Mouse (Mus musculus): ENCODE data around the gene 0610010K14Rik.

Gene 0610010K14Rik

DNA sequence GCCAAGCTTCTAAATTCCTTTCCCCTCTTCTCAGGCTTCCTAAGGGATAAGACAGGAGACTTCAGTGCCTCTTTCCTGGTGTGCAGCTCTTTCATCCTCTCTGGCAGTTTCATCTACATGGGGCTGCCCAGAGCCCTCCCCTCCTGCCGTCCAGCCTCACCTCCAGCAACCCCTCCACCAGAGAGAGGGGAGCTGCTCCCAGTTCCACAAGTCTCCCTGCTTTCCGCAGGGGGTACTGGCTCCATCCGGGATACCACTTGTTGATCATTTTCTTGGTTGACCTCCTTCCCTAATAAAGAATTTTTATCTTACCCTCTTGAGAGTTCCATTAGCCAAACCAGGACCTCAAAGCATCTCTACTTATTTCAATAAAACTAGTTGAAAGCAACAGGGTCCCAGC lies 21.6 kb downstream of the 0610010K14Rik start:
- no peak for DNase-seq (ENCODE audit: low spot score)

DNA sequence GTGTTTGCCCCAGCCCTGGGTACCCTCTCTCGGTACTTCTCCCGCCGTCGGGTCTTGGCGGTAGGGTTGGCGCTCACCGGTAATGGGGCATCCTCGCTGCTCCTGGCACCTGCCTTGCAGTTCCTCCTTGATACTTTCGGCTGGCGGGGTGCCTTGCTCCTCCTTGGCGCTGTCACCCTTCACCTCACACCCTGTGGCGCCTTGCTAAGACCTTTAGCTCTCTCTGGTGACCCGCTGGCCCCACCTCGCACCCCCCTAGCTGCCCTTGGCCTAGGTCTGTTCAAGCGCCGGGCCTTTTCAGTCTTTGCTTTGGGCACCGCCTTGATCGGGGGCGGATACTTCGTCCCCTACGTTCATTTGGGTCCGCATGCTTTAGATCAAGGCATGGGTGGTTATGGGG lies 22.4 kb downstream of the 0610010K14Rik start:
- DNase-seq (ENCODE audit: low spot score): peak; percentile 19

GRCm38 (mm10) chr11:70214856-70215209 lies 22.9 kb downstream of the 0610010K14Rik start:
- DNase-seq (ENCODE audit: low spot score): no peak

DNA sequence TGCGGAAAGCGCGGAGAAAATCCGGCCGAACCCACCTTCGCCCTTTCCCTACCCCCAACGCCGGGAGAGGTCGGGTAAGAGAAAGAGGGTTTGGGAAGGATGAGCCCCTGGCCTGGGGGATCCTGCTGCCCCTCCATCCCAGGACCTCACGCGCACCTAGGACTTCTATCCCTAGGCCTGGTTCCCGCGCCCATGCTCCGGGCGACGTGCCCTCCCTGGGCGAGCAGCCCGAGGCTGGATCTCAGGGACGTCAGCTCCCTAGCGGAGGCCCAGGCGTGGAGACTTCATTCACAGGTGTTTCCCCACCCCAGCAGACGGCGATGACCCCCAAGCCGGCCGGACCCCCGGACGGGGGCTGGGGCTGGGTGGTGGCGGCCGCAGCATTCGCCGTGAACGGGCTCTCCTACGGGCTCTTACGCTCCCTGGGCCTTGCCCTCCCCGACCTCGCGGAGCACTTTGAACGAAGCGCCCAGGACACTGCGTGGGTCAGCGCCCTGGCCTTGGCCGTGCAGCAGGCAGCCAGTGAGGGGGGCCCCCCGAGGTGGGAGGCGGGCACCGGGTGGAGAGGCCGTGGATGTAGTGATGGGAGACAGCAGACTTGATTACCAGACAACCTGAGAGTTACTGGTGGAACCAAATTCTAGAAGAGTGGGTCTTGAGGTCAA lies 23.4 kb downstream of the 0610010K14Rik start:
- peak; percentile 27 for DNase-seq (ENCODE audit: low spot score)

DNA sequence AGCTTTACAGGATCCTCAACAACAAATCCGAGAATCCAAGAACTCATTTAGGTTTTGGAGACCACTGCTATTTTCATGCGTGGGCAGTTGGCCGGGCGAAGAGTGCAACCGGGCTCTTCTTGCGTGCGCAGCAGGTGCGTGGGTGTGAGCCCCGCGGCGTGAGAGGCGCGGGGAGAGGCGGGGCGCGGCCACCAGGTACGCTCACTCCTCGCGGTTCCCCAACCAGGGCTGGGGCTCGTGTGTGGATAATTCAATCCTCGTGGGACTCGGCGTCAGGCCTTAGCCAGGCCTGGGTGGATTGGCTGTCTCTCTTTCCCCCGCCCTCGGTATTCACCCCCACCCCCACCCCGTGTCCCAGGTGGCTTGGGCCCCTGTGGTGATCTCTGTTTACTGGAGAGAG lies 24.0 kb downstream of the 0610010K14Rik start:
- peak; percentile 38 for DNase-seq (ENCODE audit: low spot score)

DNA sequence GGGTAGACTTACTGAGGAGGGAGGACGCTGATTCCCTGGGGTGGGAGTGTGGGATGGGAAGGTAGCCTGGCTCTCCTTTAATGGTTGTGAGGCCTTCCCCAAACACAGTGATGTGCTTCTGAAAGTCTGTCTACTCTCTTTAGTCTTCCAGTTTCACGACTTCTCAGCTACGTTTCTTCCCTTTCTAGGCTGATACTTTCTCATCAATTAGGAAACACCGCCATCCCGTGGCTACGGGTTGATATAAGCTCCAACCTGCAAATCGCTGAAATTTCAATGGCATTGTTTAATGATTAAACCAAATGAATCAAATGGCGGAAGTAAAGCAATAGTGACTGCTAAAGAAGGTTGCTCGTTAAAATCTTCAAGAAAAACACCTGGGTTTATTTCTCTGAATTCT lies 24.8 kb downstream of the 0610010K14Rik start:
- DNase-seq (ENCODE audit: low spot score): peak; percentile 76

GRCm38 (mm10) chr11:70212423-70212822 lies 25.3 kb downstream of the 0610010K14Rik start, which contains the start of gene Slc16a11:
Gene Slc16a11 (plus strand): TSS chr11:70212752.
- peak; percentile 5 for DNase-seq (ENCODE audit: low spot score)

DNA sequence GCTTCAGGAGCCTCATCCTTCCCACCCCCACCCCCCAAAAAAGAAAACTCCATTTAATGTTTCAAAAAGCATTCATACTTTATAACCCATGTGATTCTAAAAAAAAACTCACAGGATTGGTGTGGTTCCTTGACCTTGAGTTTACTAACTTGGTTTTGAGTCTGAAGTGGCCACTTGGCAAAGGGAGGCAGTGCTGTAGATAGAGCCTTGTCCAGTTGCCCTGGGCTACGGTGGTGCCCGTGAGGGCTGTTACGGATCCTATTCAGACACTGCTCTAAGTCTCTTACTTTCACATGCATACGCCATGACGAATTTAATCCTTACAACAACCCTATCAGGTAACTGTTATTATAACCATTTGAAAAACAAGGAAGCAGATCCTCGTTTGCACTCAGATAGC lies 25.7 kb downstream of the 0610010K14Rik start:
- no peak for DNase-seq (ENCODE audit: low spot score)

DNA sequence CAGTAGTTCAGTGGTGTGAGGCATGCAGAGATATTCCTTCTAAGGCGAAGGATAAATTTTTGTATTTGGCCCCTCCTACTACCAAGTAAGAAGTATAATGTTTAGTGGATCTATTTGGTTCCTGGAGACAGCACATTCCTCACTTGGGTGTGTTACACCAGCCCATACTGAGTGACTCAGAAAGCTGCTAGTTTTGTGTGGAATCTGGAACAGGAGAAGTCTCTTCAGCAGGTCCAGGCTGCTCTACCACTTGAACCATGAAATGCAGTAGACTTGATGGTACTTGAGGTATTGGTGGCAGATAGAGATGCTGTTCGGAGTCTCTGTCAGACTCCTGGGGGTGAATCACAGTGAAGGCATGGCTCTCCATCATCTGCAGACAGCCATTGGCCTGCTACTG lies 27.0 kb downstream of the 0610010K14Rik start:
- DNase-seq (ENCODE audit: low spot score): no peak

DNA sequence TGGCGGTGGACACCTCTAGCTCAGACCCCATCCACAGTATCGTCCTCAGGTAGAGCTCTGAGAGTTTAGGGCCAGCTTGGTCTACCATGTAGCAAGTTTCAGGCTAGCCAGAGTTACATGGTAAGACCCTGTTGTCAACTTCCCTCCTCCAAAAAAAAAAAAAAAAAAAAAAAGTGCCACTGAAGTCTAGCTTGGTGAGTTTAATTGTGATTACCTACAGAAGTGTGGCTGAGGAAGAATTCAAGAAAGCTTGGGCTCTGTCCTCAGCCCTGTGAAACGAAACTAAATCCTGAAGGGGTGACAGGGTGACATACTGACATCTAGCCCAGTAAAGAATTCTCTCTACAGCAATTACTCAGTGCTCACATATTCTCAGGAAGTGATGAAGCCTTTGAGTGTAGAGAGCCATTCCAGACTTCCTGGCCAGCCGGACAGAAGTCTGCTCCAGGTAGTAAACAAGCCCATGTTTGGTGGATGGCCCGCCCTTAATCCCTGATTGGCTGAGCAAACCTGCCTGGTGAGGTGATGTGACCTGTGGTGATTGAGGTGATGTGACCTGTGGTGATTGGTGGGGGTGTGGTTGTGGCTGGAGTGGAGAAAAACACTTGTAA lies 28.8 kb downstream of the 0610010K14Rik start:
- no peak for DNase-seq (ENCODE audit: low spot score)

DNA sequence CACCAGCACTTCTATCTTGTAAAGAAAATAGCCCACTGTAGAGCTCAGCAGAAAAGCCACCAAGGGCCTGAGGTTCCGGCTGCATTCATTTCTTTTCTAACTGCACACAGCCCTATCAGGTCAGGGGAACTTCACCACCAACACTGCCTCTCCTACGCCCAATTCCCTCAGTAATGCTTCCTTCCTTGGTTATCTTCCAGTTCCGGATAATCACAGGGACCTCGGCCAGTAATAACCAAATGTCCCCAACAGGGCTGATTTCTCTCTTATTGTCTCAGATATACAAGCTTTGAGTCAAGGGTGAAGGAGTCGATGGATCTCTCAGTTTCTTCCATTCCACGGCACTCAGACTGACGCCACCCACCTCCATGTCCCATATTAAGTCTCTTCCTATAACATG lies 30.4 kb downstream of the 0610010K14Rik start:
- no peak for DNase-seq (ENCODE audit: low spot score)

DNA sequence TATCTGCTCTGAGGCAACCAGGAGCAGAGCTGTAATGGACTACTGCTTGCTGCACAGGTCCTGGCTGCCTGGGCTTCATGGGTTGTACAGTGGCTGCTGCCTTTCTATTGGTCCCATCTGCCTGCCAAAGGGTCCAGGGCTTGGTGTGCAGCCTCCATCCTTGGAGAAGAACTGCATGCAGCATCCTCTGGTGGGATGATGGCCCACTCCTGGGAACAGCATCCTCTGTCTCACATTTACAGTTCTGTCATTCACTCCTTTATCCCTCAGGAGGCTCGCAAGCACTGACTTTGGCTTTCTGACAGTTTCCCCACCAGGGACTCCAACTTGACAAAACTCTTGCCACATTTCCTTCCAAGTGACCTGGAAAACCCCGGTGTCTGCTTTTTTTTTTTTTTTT lies 30.9 kb downstream of the 0610010K14Rik start:
- no peak for DNase-seq (ENCODE audit: low spot score)

DNA sequence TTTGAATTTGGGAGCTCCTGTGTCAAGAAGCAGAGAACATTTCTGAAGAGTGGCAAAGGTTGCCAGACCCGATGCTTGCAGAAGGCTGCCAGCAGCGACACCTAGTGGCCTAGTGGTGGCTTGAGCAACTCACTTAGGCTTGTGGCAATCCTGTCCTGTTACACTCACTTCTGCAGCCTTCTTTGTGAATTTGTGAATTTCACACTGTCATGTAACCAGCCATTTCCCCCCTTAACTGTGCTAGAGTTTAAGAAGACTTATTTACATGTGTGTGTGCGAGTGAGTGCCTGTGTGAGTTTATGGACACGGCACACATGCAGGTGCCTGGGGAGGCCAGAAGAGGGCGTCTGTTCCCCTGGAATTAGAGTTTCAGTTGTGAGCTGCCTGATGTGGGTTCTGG lies 36.0 kb downstream of the 0610010K14Rik start:
- peak; percentile 78 for DNase-seq (ENCODE audit: low spot score)

DNA sequence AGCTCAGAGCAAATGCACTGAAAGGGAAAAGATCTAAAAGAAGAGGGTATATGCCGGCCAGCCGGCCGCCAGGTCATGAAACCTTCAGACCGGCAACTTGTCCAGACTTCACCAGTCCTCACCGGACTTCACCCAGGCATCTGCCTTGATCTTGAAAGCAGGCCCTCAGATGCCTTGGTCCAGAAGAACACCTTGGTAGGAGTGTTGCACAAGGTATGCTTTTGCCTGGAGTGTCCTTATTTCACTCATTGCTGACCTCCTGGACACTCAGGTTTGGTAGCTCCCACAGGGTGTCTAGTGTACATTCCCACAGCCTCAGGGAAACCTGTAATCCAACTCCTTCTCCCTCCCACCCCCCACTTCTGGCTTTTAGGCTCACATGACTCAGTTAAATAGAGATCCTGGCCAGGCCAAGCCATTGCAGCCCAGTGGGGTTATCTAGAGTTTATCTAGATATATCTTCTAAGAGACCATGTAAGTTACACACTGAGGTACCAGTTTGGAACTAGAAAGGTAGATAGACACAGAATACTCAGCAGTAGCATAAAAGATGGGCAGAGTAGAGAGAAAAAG lies 37.6 kb downstream of the 0610010K14Rik start:
- no peak for DNase-seq (ENCODE audit: low spot score)

DNA sequence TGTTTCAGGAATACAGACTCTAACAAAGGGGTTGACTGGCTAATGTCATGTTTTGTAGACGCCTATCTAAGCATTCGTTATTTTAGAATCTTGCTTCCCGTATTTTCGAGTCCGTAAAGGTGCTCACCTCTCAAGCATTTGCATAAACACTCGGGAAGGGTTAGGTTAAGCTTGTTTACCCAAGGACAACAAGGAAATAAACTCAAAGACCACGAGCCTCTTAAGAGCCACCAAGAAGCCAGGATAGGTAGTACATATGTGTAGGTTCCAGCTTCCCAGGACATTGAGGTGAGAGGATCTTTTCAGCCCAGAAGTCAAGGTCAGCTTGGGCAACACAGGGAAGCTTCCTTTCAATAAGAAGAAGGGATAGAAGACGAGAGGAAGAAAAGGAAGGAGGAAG lies 38.6 kb downstream of the 0610010K14Rik start:
- DNase-seq (ENCODE audit: low spot score): no peak

DNA sequence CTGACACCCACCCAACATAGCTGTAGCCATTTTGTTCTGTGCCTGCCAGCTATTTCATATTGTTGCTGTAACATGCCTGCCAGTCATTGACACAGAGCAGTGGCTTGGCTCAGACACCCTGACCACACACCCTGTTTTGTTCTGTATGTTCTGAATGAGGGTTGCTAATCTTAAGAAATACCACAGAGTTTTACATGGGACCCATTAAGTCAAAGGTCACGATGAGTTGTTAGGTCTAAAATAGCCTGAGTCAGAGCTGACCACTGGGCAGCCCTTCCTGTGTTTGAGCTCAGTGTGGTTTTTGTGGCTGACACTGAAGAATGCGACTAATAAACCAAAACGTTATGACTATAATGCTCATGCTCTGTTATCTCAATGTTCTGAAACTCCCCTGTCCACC lies 39.4 kb downstream of the 0610010K14Rik start:
- no peak for DNase-seq (ENCODE audit: low spot score)

DNA sequence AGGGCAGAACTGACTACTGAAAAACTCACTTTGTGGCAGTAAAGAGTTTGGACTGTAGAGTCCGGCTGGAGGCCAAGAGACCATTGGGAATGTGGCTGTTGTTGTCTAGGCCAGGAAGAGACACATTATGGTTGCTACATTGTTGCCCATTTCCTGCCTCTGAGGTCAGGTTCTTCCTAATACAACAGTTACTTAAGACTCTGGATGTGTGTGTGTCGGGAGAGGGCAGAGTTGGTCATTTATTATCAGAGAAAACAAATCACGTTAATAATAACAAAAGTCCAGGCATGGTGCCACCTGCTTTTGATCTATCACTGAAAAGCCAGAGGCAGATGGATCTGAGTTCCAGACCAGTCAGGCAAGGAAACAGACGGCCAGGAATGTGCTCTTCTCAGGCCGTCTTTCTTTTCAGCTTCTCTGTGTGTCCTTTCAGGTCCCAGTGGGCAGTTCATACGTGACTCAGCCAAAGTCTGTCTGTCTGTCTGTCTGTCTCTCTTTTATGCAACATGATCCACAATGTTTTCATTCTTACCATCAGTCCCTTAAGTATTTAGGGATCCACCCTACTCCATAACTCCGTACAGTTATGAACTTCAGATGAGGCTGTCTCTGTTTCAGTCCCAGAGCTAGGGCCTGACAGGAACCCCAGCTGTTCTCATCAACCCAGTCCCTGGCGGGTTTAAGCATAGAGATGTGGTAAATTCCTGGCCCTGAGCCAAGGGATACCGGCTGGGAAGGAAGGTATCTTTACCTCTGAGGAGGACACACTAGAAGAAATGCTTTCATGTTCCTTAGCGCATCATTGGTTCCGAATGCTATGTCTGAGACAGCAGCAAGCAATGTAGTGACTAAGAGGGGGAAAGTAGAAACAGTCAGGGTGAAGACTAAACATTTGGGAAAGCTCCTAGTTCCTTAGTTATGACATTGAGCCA lies 44.1 kb downstream of the 0610010K14Rik start:
- DNase-seq (ENCODE audit: low spot score): no peak

GRCm38 (mm10) chr11:70192157-70192556 lies 45.6 kb downstream of the 0610010K14Rik start:
- no peak for DNase-seq (ENCODE audit: low spot score)

- no peak for DNase-seq (ENCODE audit: low spot score)
These were observed 46.5 kb downstream of the 0610010K14Rik start for GRCm38 (mm10) chr11:70191188-70191587.

DNA sequence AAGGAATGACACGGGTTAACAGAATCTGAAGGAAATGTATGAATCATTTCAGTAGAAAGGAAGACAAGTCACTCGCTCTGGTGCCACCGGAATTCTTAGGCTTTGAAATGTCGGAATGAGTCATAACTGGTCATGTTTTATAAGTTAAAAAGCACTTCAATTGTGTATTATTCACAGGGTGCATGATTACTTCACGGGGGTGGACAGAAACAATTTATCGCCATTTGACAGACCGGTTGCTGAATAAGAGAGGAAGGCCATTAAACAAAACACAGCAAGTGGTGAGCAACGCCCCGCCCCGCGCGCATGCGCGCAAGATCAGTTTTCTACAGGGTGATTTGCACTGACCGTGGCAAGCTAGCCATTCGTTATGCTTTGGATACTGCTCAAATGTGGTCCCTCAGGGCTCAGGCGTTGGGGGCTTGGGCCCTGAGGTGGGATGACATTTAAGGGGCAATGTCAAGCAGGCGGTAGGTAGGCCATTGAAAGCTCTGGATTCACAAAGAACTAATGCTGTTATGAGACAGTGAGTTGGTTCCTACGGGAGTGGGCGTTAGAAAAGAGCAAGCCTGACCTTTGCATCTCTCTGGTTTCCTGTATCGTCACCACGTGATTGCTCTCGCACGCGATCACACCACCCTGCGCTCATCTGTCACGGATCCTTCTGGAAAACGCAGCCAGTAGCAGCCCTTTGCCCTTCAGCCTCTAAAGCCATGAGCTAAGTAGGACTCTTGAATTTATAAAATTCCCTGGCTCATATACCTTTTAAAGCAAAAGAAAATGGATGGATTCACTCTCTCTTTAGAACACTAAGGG lies 48.2 kb downstream of the 0610010K14Rik start:
- DNase-seq (ENCODE audit: low spot score): no peak

Data from layer of hippocampus, adult 11-12 months (tissue).